Mouse (Mus musculus): ENCODE measurements around the gene Dnase2b. TPM values are rescaled to one million over a fixed set of nuclear protein-coding genes. Genes with fewer than 3 reads are reported as not detected.
A peak's percentile ranks its signal among the peaks of the same experiment; 100 is the strongest.

Gene Dnase2b
- 4.4 and 4.8 TPM in 2 replicates for polyA plus RNA-seq (2015; fragmentation: Nextera tagmentation; extraction: Ambion mirVana)

DNA sequence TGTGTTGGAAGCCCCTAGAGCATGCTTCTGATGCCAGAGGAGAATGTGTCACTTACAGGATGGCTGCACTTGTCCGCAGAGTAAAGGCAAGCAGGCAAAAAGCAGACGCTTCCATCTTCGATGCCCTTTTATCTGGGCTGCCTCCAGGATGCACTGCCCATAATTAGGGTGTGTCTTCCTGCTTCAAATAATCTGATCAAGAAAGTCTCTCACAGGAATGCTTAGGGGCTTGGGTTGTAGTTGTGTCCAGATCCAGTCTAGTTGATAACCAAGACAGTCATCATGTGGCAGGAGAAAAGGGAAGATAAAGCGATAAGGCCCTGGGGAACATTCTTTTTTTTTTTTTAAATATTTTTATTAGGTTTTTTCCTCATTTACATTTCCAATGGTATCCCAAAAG lies at the start of gene Dnase2b:
Dnase2b (minus strand) TSS at position 101 of the 400 bp plus-strand sequence.
- Histone ChIP-seq H3K4me2 (ENCODE audit: low read depth, low read length) (no peak within 1 kb of the TSS), H3K9ac (ENCODE audit: low read depth, low read length) (no peak within 1 kb of the TSS), H3K9me3 (replicated peaks; ENCODE audit: control insufficient read depth, low read length) (no peaks in the 10 kb centered on the region), H3K27ac (ENCODE audit: low read length) (no peak within 1 kb of the TSS), H3K36me3 (ENCODE audit: control insufficient read depth, insufficient read depth) (no peaks in the 10 kb centered on the region), H3K4me1 (ENCODE audit: control insufficient read depth, low read depth, low read length) (peaks cover 9% of the 10 kb centered on the region), H3K27me3 (ENCODE audit: control insufficient read depth, insufficient read depth, low read depth, low read length) (no peaks in the 10 kb centered on the region), H3K4me3 (ENCODE audit: low read depth, low read length) (no peak within 1 kb of the TSS)
- no peak for ATAC-seq (ENCODE audit: low read depth)
- 53% methylated on average over 4 of the region's 4 CpGs for WGBS (ENCODE audit: insufficient replicate concordance)

DNA sequence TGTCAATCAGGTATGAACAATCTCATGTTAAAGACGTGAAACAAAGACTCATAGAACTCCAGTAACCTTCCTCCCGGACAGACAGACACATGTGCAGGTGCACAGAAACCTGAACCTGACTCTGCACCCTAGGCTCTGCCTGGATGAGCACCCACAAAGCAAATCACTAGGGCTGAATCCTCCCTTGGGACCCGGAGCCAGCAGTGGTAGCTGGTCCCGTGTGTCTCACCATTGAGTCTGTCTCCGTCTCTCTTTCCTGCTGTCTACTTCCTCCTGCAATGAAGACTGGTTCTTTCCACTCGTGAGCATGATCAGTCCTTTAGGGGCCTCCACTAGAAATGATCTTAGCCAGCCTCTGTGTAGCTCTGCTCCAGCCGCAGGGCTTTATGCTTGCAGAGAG lies 46.5 kb upstream of the Dnase2b start:
- WGBS (ENCODE audit: insufficient replicate concordance), result 56% methylated on average over 7 of the region's 7 CpGs
- H3K36me3 ChIP-seq (ENCODE audit: control insufficient read depth, insufficient read depth), result no peaks in the 10 kb centered on the region
- no peaks in the 10 kb centered on the region for H3K27me3 ChIP-seq (ENCODE audit: control insufficient read depth, insufficient read depth, low read depth, low read length)
- no peaks in the 10 kb centered on the region for H3K4me1 ChIP-seq (ENCODE audit: control insufficient read depth, low read depth, low read length)
- no peak overlapping the region for H3K4me2 ChIP-seq (ENCODE audit: low read depth, low read length)
- H3K4me3 ChIP-seq (ENCODE audit: low read depth, low read length), result no peak overlapping the region
- no peak for ATAC-seq (ENCODE audit: low read depth)
- no peaks in the 10 kb centered on the region for H3K9me3 ChIP-seq (replicated peaks; ENCODE audit: control insufficient read depth, low read length)
- H3K27ac ChIP-seq (ENCODE audit: low read length), result no peak overlapping the region
- H3K9ac ChIP-seq (ENCODE audit: low read depth, low read length), result no peak overlapping the region

DNA sequence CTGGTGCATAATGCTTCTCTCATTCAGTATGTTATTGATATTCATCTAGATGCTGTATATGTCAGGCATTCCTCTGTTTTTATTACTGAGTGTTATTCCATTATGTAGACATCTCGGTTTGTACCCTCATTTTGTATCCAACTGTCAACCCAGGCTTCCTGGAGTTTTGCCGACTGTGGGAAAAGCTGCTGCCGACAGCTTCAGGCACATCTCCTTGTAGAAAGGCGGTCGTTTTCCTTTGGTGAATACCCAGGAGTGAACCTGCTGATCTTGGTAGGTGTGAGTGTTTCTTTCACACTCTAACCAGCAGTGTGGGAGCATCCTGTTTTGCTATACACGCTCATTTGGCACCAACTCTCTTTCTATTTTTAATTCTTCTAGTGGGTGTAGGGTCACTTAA lies 45.6 kb upstream of the Dnase2b start:
- Histone ChIP-seq H3K4me1 (ENCODE audit: control insufficient read depth, low read depth, low read length) (peaks cover under 1% of the 10 kb centered on the region), H3K9ac (ENCODE audit: low read depth, low read length) (no peak overlapping the region), H3K27ac (ENCODE audit: low read length) (no peak overlapping the region), H3K36me3 (ENCODE audit: control insufficient read depth, insufficient read depth) (no peaks in the 10 kb centered on the region), H3K4me3 (ENCODE audit: low read depth, low read length) (no peak overlapping the region), H3K27me3 (ENCODE audit: control insufficient read depth, insufficient read depth, low read depth, low read length) (no peaks in the 10 kb centered on the region), H3K4me2 (ENCODE audit: low read depth, low read length) (no peak overlapping the region), H3K9me3 (replicated peaks; ENCODE audit: control insufficient read depth, low read length) (no peaks in the 10 kb centered on the region)
- no peak for ATAC-seq (ENCODE audit: low read depth)
- 68% methylated on average over 6 of the region's 6 CpGs for WGBS (ENCODE audit: insufficient replicate concordance)

- Histone ChIP-seq H3K27ac (ENCODE audit: low read length) (no peak overlapping the region), H3K4me3 (ENCODE audit: low read depth, low read length) (no peak overlapping the region), H3K9me3 (replicated peaks; ENCODE audit: control insufficient read depth, low read length) (no peaks in the 10 kb centered on the region), H3K27me3 (ENCODE audit: control insufficient read depth, insufficient read depth, low read depth, low read length) (no peaks in the 10 kb centered on the region), H3K4me2 (ENCODE audit: low read depth, low read length) (no peak overlapping the region), H3K36me3 (ENCODE audit: control insufficient read depth, insufficient read depth) (no peaks in the 10 kb centered on the region), H3K9ac (ENCODE audit: low read depth, low read length) (no peak overlapping the region), H3K4me1 (ENCODE audit: control insufficient read depth, low read depth, low read length) (peaks cover 14% of the 10 kb centered on the region)
- 78% methylated on average over 5 of the region's 5 CpGs for WGBS (ENCODE audit: insufficient replicate concordance)
- no peak for ATAC-seq (ENCODE audit: low read depth)
Measured at GRCm38 (mm10) chr3:146659321-146659720, 43.9 kb upstream of the Dnase2b start.

- ATAC-seq (ENCODE audit: low read depth), result no peak
- Histone ChIP-seq H3K27ac (ENCODE audit: low read length) (no peak overlapping the region), H3K4me3 (ENCODE audit: low read depth, low read length) (no peak overlapping the region), H3K9ac (ENCODE audit: low read depth, low read length) (no peak overlapping the region), H3K36me3 (ENCODE audit: control insufficient read depth, insufficient read depth) (no peaks in the 10 kb centered on the region), H3K4me2 (ENCODE audit: low read depth, low read length) (no peak overlapping the region), H3K9me3 (replicated peaks; ENCODE audit: control insufficient read depth, low read length) (no peaks in the 10 kb centered on the region), H3K27me3 (ENCODE audit: control insufficient read depth, insufficient read depth, low read depth, low read length) (no peaks in the 10 kb centered on the region), H3K4me1 (ENCODE audit: control insufficient read depth, low read depth, low read length) (peaks cover 23% of the 10 kb centered on the region)
- WGBS (ENCODE audit: insufficient replicate concordance), result 70% methylated on average over 1 of the region's 1 CpGs
Measured at GRCm38 (mm10) chr3:146658061-146658639, 42.8 kb upstream of the Dnase2b start.

GRCm38 (mm10) chr3:146657433-146657832 lies 42.0 kb upstream of the Dnase2b start:
- Histone ChIP-seq H3K4me3 (ENCODE audit: low read depth, low read length) (no peak overlapping the region), H3K27me3 (ENCODE audit: control insufficient read depth, insufficient read depth, low read depth, low read length) (no peaks in the 10 kb centered on the region), H3K27ac (ENCODE audit: low read length) (no peak overlapping the region), H3K9me3 (replicated peaks; ENCODE audit: control insufficient read depth, low read length) (no peaks in the 10 kb centered on the region), H3K36me3 (ENCODE audit: control insufficient read depth, insufficient read depth) (no peaks in the 10 kb centered on the region), H3K4me1 (ENCODE audit: control insufficient read depth, low read depth, low read length) (peaks cover 27% of the 10 kb centered on the region), H3K4me2 (ENCODE audit: low read depth, low read length) (no peak overlapping the region), H3K9ac (ENCODE audit: low read depth, low read length) (no peak overlapping the region)
- ATAC-seq (ENCODE audit: low read depth), result no peak
- WGBS (ENCODE audit: insufficient replicate concordance), result 63% methylated on average over 5 of the region's 5 CpGs

DNA sequence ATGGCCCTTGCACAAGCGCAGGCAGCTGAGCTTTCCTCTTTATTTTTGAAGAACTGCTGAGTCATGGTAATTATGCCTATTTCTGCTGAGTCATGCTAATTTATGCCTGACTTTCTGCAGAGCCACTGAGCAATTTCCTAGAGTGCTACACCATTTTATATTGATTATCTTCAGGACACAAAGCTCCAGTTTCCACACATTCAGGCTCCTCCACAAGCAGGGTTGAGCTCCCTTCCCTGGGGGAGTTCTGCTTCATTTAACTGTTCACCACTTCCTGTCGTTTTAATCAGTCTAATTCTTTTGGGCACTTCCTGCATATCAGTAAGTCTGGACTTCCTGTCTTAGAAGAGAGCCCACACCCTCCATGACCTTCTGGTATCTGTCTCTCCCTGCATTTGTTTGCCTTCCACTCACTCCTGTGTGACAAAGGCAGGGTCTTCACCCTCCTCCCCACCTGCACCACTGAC lies 39.7 kb upstream of the Dnase2b start:
- peaks cover 27% of the 10 kb centered on the region for H3K4me1 ChIP-seq (ENCODE audit: control insufficient read depth, low read depth, low read length)
- peak overlapping the region; percentile 58 for H3K4me2 ChIP-seq (ENCODE audit: low read depth, low read length)
- H3K27ac ChIP-seq (ENCODE audit: low read length), result peak overlapping the region; percentile 91
- H3K4me3 ChIP-seq (ENCODE audit: low read depth, low read length), result no peak overlapping the region
- WGBS (ENCODE audit: insufficient replicate concordance), result 21% methylated on average over 2 of the region's 2 CpGs
- H3K9me3 ChIP-seq (replicated peaks; ENCODE audit: control insufficient read depth, low read length), result no peaks in the 10 kb centered on the region
- no peaks in the 10 kb centered on the region for H3K27me3 ChIP-seq (ENCODE audit: control insufficient read depth, insufficient read depth, low read depth, low read length)
- no peaks in the 10 kb centered on the region for H3K36me3 ChIP-seq (ENCODE audit: control insufficient read depth, insufficient read depth)
- H3K9ac ChIP-seq (ENCODE audit: low read depth, low read length), result no peak overlapping the region
- peak; percentile 73 for ATAC-seq (ENCODE audit: low read depth)

GRCm38 (mm10) chr3:146653692-146654091 lies 38.3 kb upstream of the Dnase2b start:
- 20% methylated on average over 6 of the region's 6 CpGs for WGBS (ENCODE audit: insufficient replicate concordance)
- peak; percentile 89 for ATAC-seq (ENCODE audit: low read depth)
- H3K27me3 ChIP-seq (ENCODE audit: control insufficient read depth, insufficient read depth, low read depth, low read length), result no peaks in the 10 kb centered on the region
- H3K4me3 ChIP-seq (ENCODE audit: low read depth, low read length), result peak overlapping the region; percentile 6
- H3K36me3 ChIP-seq (ENCODE audit: control insufficient read depth, insufficient read depth), result no peaks in the 10 kb centered on the region
- H3K27ac ChIP-seq (ENCODE audit: low read length), result peak overlapping the region; percentile 77
- peak overlapping the region; percentile 57 for H3K4me2 ChIP-seq (ENCODE audit: low read depth, low read length)
- H3K4me1 ChIP-seq (ENCODE audit: control insufficient read depth, low read depth, low read length), result peaks cover 27% of the 10 kb centered on the region
- peak overlapping the region; percentile 54; the same call in 1 of the 2 replicates for H3K9ac ChIP-seq (ENCODE audit: low read depth, low read length)
- H3K9me3 ChIP-seq (replicated peaks; ENCODE audit: control insufficient read depth, low read length), result no peaks in the 10 kb centered on the region

- Histone ChIP-seq H3K9ac (ENCODE audit: low read depth, low read length) (no peak overlapping the region), H3K4me2 (ENCODE audit: low read depth, low read length) (no peak overlapping the region)
- WGBS (ENCODE audit: insufficient replicate concordance), result 81% methylated on average over 5 of the region's 5 CpGs
Measured at GRCm38 (mm10) chr3:146652431-146652830, 37.0 kb upstream of the Dnase2b start.

More at GRCm38 (mm10) chr3:146652431-146652830, 37.0 kb upstream of the Dnase2b start:
- no peak for ATAC-seq (ENCODE audit: low read depth)
- H3K27ac ChIP-seq (ENCODE audit: low read length), result no peak overlapping the region
- H3K27me3 ChIP-seq (ENCODE audit: control insufficient read depth, insufficient read depth, low read depth, low read length), result no peaks in the 10 kb centered on the region
- peaks cover 27% of the 10 kb centered on the region for H3K4me1 ChIP-seq (ENCODE audit: control insufficient read depth, low read depth, low read length)
- no peaks in the 10 kb centered on the region for H3K9me3 ChIP-seq (replicated peaks; ENCODE audit: control insufficient read depth, low read length)
- H3K36me3 ChIP-seq (ENCODE audit: control insufficient read depth, insufficient read depth), result no peaks in the 10 kb centered on the region
- no peak overlapping the region for H3K4me3 ChIP-seq (ENCODE audit: low read depth, low read length)

All from liver, embryonic 16.5 days (tissue).